Mouse (Mus musculus) frontal cortex, postnatal 14 days (tissue): ENCODE data around the gene Kif1c.
A peak's percentile ranks its signal among the peaks of the same experiment; 100 is the strongest.
"Not testable (repeated sequence)": the region's sequence is repeated elsewhere in the genome, so short reads cannot be mapped to it uniquely, and the experiment has no call there.

Experiments used
- DNase-seq, 2 experiments: peaks; one replicate each; pipeline ENCODE4 v3.0.0; 2022; ENCODE audit warnings: low spot score in 2 of 2

Kif1c gene

GRCm38 (mm10) chr11:70742581-70743459 lies 42.5 kb downstream of the Kif1c start:
- DNase-seq, result no peak

DNA sequence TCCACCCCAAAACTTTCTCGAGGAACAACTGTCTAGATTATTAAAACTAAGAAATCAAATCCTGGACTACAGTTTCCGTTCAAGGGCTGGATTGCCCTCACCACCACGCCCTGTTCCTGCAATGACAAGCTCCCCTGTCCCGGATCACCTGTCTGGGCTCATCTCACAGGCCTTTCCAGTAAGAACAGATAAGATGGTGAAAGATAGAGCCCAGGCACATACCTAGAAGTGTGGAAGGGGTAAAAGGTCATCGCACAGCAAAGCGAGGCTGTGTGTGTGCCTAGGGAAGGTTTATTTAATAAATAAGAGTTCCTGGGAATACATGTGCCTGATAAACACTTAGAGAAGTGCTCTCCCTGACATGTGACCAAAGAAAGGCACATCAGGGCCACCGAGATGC lies 45.3 kb downstream of the Kif1c start:
- no peak for DNase-seq

GRCm38 (mm10) chr11:70747876-70748545 lies 47.7 kb downstream of the Kif1c start:
- no peak for DNase-seq

DNA sequence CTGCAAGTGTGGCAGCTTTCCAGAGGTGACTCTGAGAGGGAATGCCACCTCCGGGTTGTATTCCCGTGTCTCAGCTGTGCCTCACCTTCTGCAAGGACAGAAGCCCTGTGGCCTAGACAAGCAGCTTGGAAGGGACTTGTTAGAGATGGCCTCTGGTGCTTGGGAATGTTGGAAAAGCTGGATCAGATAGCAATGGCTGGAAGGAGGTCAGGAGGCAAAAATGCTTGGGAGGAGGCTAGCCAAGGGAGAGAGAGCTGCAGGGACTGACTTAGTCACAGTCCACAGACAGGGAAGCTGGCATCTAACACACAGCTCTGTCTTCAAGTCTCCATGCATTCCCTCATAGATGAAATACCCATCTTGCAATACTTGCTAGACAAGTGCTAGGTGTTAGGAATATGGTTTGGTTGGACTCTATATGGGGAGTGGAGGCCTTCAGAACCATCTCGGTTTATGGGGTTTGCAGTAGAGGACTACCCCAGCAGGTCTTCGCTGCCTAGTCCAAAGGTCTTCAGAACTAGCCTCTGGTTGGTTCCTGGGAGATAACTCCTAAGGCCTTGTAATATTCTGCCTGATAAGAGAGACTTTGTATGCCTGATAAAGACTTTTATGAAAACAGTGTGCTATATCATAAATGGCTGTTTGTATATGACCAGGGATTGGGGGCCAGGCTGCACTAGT lies 52.1 kb downstream of the Kif1c start:
- DNase-seq, result no peak

DNA sequence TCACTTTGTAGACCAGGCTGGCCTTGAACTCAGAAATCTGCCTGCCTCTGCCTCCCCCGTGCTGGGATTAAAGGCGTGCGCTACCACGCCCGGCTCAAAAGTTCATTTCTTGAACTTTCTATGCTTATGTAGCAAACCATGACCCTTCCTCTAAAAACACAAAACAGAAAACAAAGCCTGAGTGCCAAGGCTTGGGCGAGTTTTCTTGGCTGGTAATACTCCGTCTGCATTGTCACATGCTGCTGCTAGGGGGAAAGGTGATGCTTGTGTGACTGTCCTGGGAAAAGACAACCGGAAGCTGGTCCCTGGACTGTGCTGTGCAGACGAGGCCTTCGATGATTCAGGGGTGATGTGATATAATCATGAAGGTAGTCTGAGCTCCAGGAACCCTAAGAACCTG lies 52.8 kb downstream of the Kif1c start:
- no peak for DNase-seq

GRCm38 (mm10) chr11:70754476-70754875 lies 54.1 kb downstream of the Kif1c start:
- DNase-seq, result no peak

DNA sequence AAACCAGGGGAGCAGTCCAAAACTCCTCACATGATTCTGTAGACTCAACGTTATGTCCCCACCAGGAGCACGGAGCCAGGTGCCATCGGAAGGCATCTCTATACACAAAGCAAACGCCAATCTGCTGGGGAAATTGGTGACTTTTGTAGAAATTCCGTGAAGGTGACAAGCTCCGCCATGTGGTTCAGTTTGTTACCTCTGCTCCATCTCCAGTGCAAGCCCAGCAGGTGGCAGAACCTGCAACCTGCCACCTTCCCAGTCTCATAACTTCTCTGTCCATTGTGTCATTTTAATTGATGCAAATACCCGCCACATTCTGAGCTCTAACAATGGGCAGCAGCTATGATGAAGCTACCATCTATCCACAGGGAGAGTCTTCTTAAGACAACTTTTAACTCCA lies 54.6 kb downstream of the Kif1c start:
- no peak for DNase-seq

DNA sequence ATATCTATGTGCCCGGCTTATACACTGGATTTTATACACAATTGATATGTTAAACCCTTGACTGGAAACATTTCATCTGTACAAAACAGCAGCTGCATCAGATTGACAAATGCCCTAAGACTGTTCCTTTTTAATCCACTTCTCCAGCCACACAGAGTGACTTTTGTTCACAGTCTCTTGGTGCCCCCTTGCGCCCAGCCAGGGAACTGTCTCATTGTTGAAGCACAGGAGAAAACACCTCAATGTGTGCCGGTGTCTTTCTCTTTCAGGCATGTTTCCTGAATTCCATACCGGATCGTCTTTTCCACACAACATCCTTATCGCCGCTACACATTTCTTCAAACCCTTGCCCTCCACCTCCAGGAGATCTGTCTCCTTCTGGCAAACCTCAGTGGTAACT lies 55.3 kb downstream of the Kif1c start:
- peak; percentile 46 to 81 for DNase-seq

GRCm38 (mm10) chr11:70760446-70760845 lies 60.1 kb downstream of the Kif1c start:
- not testable (repeated sequence) for DNase-seq

DNA sequence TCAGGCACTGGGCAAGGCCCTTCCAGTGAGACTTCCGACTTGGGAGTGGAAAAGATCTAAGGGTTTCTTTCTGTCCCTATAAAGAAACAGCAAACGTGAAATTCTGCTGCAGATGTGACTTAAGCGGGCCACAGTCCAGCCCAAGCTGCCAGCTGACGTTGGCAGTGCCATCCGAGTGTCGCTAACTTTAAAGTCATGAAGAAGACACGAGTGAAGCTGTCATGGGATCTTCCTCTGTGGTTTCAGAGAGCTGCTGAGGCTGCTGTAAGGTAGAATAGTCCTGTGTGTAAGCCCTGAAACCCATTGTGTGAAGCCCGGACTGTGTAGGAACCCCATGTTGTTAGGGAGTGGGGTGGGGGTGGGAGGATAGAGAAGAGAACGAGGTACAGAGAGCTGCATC lies 62.3 kb downstream of the Kif1c start:
- DNase-seq, result no peak

- DNase-seq, result no peak
These were observed 63.2 kb downstream of the Kif1c start for GRCm38 (mm10) chr11:70763582-70763935.

DNA sequence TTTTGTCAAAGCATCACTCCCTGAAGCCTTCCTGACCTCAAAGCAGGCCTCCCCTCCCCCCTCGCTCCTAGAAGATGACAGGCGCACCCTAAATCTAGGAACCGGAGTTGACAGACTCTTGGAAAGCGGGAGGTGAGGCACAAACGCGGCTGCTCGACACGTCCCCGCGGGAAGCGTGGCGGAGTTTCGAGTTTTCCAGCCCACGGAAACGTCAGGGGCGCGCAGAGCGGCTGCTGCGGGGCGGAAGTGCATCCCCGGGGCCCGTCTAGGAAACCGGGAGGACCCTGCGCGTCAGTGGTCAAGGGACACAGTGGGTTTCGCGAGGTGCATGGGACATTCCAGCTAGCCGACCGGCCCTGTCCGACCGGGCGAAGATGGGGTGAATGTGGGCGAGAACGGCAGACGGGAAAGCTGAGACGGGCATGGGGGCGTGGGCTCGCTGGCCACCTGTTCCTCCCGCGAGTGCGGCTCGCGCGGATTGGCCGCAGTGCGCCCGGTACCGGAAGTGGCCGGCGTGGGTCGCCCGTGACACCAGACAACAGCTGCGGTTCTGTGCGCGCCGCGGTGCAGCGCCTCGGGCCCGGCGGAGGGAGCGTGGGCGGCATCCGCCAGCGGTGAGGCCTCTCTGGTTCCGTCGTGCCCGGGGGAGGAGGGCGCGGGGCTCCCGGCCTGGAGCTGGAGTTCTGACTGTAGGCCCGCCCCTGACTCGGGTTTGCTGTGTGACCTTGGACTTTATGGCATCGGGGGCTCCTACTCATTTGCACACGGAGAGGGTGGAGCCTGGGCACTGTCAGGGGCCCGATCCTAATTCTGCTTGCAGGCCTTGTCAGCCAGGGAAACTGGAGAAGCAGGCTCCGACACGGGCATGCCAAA lies 63.8 kb downstream of the Kif1c start, which contains the start of gene Zfp3:
Gene Zfp3, plus strand, starts transcription at position 274 of the 873 bp plus-strand sequence.
- DNase-seq, result peak; percentile 75

GRCm38 (mm10) chr11:70765776-70766445 lies 65.6 kb downstream of the Kif1c start:
- no peak for DNase-seq

DNA sequence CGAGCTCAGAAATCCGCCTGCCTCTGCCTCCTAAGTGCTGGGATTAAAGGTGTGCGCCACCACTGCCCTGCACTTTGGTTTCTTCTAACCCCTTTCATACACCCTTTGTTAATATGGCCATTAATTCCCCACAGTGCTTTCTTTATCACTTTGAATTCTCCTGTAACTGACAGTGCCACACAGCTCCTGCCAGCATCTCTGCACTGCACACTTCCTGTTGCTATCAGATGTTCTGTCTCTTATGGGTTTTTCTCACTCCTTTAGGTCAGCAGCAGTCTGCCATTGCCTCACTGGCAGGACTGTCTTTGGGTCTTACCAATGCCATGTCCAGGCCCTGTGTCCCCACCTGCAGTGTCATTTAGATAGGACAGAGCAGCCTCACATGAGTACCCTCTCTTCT lies 70.5 kb downstream of the Kif1c start:
- DNase-seq, result no peak

DNA sequence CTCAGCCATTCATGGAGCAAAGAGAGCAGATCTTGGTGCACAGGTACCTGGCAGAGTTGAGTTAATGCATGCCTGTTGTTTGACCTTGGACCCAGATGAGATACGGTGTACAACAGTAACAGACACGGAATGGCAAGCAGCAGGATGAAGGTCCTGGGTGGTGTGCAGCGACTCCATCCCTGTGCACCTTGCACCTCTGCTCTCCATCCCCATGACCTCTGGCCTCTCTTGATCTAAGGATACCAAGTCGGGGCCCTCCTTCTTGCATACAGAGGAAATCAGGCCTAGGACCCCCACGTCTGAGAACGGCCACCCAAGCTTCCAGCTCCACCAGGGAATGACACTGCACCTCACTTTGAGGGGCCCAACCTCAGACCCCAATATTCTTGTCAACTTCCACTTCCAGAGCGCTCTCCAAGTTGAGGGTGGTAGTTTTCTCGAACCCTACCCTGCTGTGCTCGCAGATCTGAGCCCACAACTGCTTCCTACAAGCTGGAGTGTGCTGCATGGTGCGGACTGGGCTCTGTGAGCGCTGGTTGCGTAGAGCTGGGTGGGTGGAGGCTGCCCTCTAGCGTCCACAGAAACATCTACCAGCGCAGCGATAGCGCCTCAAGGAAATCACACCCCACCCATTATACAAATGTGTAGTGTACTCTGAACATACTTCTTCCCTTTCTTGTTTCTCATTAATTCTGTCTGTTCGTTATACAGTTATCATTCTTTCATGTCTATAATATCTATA lies 76.7 kb downstream of the Kif1c start:
- peak; percentile 34 to 61 for DNase-seq

GRCm38 (mm10) chr11:70777634-70778033 lies 77.3 kb downstream of the Kif1c start:
- DNase-seq, result no peak

GRCm38 (mm10) chr11:70778058-70778457 lies 77.7 kb downstream of the Kif1c start:
- not testable (repeated sequence) for DNase-seq
